Mouse (Mus musculus) midbrain, embryonic 14.5 days (tissue): ENCODE measurements at regions not wholly inside any gene's neighbourhood (a gene's known extent, or its start where the extent isn't known, plus 50 kb on each side); places are given as distances from the start of the nearest gene placed in this dataset.

Experiments
- ATAC-seq: fragments of 200-750 bp; cut with Nextera tagmentation; 2 replicates; pipeline ENCODE4 v1.8.0; 2017; ENCODE audit warnings: moderate number of reproducible peaks, moderate library complexity; ENCODE audit not compliant: low FRiP score, low TSS enrichment
- DNase-seq: peaks from one replicate; pipeline ENCODE4 v3.0.0-alpha.2; 2015
- H3K27ac ChIP-seq: fragments of 300-500 bp; sonication (generic); replicated peaks from 2 replicates; pipeline ENCODE4 v1.5.1; 2014; ENCODE audit warnings: mild to moderate bottlenecking, low read depth, low read length, moderate library complexity
- H3K27me3 ChIP-seq: fragments of 300-500 bp; sonication (generic); 2 replicates; pipeline ENCODE4 v1.6.1; 2014; ENCODE audit warnings: low read length, control low read depth, mixed read lengths; ENCODE audit not compliant: control insufficient read depth, insufficient read depth
- H3K36me3 ChIP-seq: fragments of 300-500 bp; sonication (generic); 2 replicates; pipeline ENCODE4 v1.6.1; 2014; ENCODE audit warnings: low read length, control low read depth; ENCODE audit not compliant: control insufficient read depth, insufficient read depth
- H3K4me1 ChIP-seq: fragments of 300-500 bp; sonication (generic); 2 replicates; pipeline ENCODE4 v1.6.1; 2014; ENCODE audit warnings: mild to moderate bottlenecking, antibody characterized with exemption, low read length, control low read depth; ENCODE audit not compliant: control insufficient read depth, insufficient read depth
- H3K4me2 ChIP-seq: fragments of 300-500 bp; sonication (generic); 2 replicates; pipeline ENCODE4 v1.6.1; 2014; ENCODE audit warnings: mild to moderate bottlenecking, low read length, moderate library complexity
- H3K4me3 ChIP-seq: fragments of 300-500 bp; sonication (generic); replicated peaks from 2 replicates; pipeline ENCODE4 v1.5.1; 2014; ENCODE audit warnings: low read depth, low read length
- H3K9ac ChIP-seq: fragments of 300-500 bp; sonication (generic); replicated peaks from 2 replicates; pipeline ENCODE4 v1.6.1; 2014; ENCODE audit warnings: mild to moderate bottlenecking, low read length, moderate library complexity
- H3K9me3 ChIP-seq: fragments of 300-500 bp; sonication (generic); 2 replicates; pipeline ENCODE4 v1.6.1; 2016; ENCODE audit warnings: low read length, control low read depth, mixed read lengths; ENCODE audit not compliant: control insufficient read depth
- WGBS: fragments of 180-500 bp; shearing (Covaris S2); extraction: QIAGEN DNeasy Blood & Tissue Kit; methylation state at CpG from one replicate; pipeline ENCODE4 v1.1.7; 2014; 5-methylcytosine and 5-hydroxymethylcytosine counted together

DNA sequence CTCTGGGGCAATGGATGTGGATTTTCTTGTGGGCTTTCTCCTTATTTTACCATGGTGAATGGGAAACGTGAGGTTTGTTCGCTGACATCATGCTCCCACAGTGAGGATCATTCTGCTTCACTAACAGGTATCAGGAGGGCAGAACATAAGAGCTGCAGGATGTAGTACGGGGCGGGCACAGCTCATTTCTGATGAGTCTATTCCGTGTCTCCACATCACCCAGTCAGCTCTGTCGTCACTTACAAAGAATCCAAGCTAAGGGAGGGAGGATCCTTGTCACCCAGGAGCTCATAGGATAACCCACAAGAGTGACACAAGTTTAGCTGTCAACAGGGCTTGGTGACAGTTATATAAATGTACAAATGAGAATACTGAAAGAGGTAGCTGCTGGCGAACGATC, 203.8 kb upstream of the Tle4 start:
- H3K36me3 ChIP-seq, result no peaks in the 10 kb centered on the region
- H3K4me3 ChIP-seq, result no peak overlapping the region
- WGBS, result 70% methylated on average over 8 of the region's 8 CpGs
- H3K27me3 ChIP-seq, result no peaks in the 10 kb centered on the region
- H3K4me2 ChIP-seq, result no peak overlapping the region
- H3K9me3 ChIP-seq, result no peaks in the 10 kb centered on the region
- DNase-seq (no peak), ATAC-seq (no peak)
- no peak overlapping the region for H3K9ac ChIP-seq
- H3K4me1 ChIP-seq, result peaks cover 12% of the 10 kb centered on the region
- no peak overlapping the region for H3K27ac ChIP-seq

- Histone ChIP-seq H3K27me3 (no peaks in the 10 kb centered on the region), H3K4me3 (no peak overlapping the region), H3K9me3 (no peaks in the 10 kb centered on the region), H3K9ac (no peak overlapping the region), H3K27ac (no peak overlapping the region), H3K36me3 (no peaks in the 10 kb centered on the region), H3K4me2 (no peak overlapping the region), H3K4me1 (peaks cover 12% of the 10 kb centered on the region)
- WGBS, result 87% methylated on average over 6 of the region's 6 CpGs
- ATAC-seq (no peak), DNase-seq (no peak)
These were observed 201.2 kb upstream of the Tle4 start for GRCm38 (mm10) chr19:14799002-14799401.

GRCm38 (mm10) chr19:14798417-14798816, 200.6 kb upstream of the Tle4 start:
- H3K27ac ChIP-seq, result no peak overlapping the region
- 73% methylated on average over 7 of the region's 7 CpGs for WGBS
- no peak for ATAC-seq
- H3K9ac ChIP-seq, result no peak overlapping the region
- peak; percentile 9 for DNase-seq
- H3K4me3 ChIP-seq, result no peak overlapping the region
- H3K36me3 ChIP-seq, result no peaks in the 10 kb centered on the region
- H3K27me3 ChIP-seq, result no peaks in the 10 kb centered on the region
- H3K4me2 ChIP-seq, result no peak overlapping the region
- H3K4me1 ChIP-seq, result peaks cover 11% of the 10 kb centered on the region
- no peaks in the 10 kb centered on the region for H3K9me3 ChIP-seq

GRCm38 (mm10) chr19:14795910-14796309, 198.1 kb upstream of the Tle4 start:
- 89% methylated on average over 5 of the region's 5 CpGs for WGBS
- Histone ChIP-seq H3K4me2 (no peak overlapping the region), H3K4me3 (no peak overlapping the region), H3K9me3 (no peaks in the 10 kb centered on the region), H3K4me1 (no peaks in the 10 kb centered on the region), H3K27ac (no peak overlapping the region), H3K36me3 (no peaks in the 10 kb centered on the region), H3K27me3 (0 out of 2 replicates have a peak, but pooled peaks cover 4% of the 10 kb centered on the region), H3K9ac (no peak overlapping the region)
- no peak for DNase-seq
- no peak for ATAC-seq

DNA sequence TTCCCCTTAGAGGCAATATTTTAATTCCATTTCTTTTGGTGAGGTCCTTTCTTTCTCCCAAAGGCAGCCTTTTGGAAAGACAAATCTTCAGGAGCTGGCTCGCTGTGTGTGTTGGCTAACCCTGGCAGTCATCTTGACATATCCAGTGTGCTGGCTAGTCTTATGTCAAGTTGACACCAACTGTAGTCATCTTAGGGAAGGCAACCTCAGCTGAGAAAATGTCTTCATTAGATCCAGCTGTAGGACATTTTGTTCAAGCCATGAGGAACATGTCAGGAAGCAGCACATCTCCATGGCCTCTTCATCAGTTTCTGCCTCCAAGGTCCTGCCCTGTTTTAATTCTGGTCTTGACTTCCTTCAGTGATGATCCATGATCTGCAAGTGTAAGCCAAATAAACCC, 192.1 kb upstream of the Tle4 start:
- no peak overlapping the region for H3K9ac ChIP-seq
- no peak overlapping the region for H3K4me3 ChIP-seq
- no peaks in the 10 kb centered on the region for H3K9me3 ChIP-seq
- ATAC-seq, result no peak
- no peak for DNase-seq
- no peak overlapping the region for H3K27ac ChIP-seq
- H3K4me1 ChIP-seq, result no peaks in the 10 kb centered on the region
- no peaks in the 10 kb centered on the region for H3K36me3 ChIP-seq
- H3K4me2 ChIP-seq, result no peak overlapping the region
- 0 out of 2 replicates have a peak, but pooled peaks cover 4% of the 10 kb centered on the region for H3K27me3 ChIP-seq
- WGBS, result 100% methylated on average over 1 of the region's 1 CpGs

DNA sequence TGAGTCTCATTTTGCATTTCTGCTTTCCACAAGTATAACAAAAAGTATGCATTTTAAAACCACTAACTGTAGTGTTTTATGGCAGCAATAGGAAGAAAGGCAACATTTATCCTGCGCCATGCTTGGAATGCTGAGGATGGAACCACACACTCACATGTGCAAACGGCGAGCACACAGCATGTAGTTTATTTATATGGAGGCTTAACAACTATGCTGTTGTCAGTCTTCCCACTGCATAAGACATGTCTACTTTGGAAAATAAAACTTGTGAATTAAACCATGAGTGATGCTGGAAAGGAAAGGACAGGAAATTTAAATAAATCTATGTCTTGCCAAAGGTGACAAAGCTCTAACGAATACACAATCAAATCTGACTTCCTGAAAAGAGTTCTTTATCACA, 190.8 kb upstream of the Tle4 start:
- Histone ChIP-seq H3K4me3 (no peak overlapping the region), H3K36me3 (no peaks in the 10 kb centered on the region), H3K27ac (no peak overlapping the region), H3K27me3 (peaks cover 4% of the 10 kb centered on the region; the same call in 1 of the 2 replicates), H3K4me1 (no peaks in the 10 kb centered on the region), H3K9ac (no peak overlapping the region), H3K9me3 (no peaks in the 10 kb centered on the region), H3K4me2 (no peak overlapping the region)
- 85% methylated on average over 4 of the region's 4 CpGs for WGBS
- no peak for ATAC-seq
- no peak for DNase-seq

GRCm38 (mm10) chr19:14786868-14787267, 189.0 kb upstream of the Tle4 start:
- WGBS, result 86% methylated on average over 8 of the region's 8 CpGs
- ATAC-seq, result no peak
- no peaks in the 10 kb centered on the region for H3K36me3 ChIP-seq
- no peak overlapping the region for H3K4me3 ChIP-seq
- H3K27me3 ChIP-seq, result no peaks in the 10 kb centered on the region; the same call in 1 of the 2 replicates
- H3K9me3 ChIP-seq, result no peaks in the 10 kb centered on the region
- no peaks in the 10 kb centered on the region for H3K4me1 ChIP-seq
- H3K9ac ChIP-seq, result no peak overlapping the region
- no peak overlapping the region for H3K4me2 ChIP-seq
- no peak overlapping the region for H3K27ac ChIP-seq
- DNase-seq, result no peak

- no peak overlapping the region for H3K9ac ChIP-seq
- 47% methylated on average over 3 of the region's 3 CpGs for whole genome bisulfite sequencing
- ATAC-seq (no peak), DNase-seq (no peak)
- no peak overlapping the region for H3K4me3 ChIP-seq
- H3K27me3 ChIP-seq, result no peaks in the 10 kb centered on the region; the same call in 1 of the 2 replicates
- no peak overlapping the region for H3K27ac ChIP-seq
- no peaks in the 10 kb centered on the region for H3K9me3 ChIP-seq
- no peak overlapping the region for H3K4me2 ChIP-seq
- no peaks in the 10 kb centered on the region for H3K36me3 ChIP-seq
- no peaks in the 10 kb centered on the region for H3K4me1 ChIP-seq
These were observed 187.8 kb upstream of the Tle4 start for GRCm38 (mm10) chr19:14785661-14786060.

GRCm38 (mm10) chr19:14777709-14778108, 179.9 kb upstream of the Tle4 start:
- Histone ChIP-seq H3K4me1 (no peaks in the 10 kb centered on the region; the same call in 1 of the 2 replicates), H3K27ac (no peak overlapping the region; the same call in 1 of the 2 replicates), H3K4me2 (peak overlapping the region; percentile 46), H3K4me3 (no peak overlapping the region), H3K27me3 (no peaks in the 10 kb centered on the region), H3K9ac (no peak overlapping the region), H3K9me3 (no peaks in the 10 kb centered on the region), H3K36me3 (no peaks in the 10 kb centered on the region)
- DNase-seq, result peak; percentile 27
- 28% methylated on average over 7 of the region's 7 CpGs for WGBS
- ATAC-seq, result no peak
